Mouse (Mus musculus): Measurements from ENCODE around the gene Uroc1. TPM values are rescaled to one million over a fixed set of nuclear protein-coding genes. Genes with fewer than 3 reads are reported as not detected.

Uroc1 gene
- polyA plus RNA-seq, 1 experiment from 2014 or later, result 0.05 TPM

GRCm38 (mm10) chr6:90319475-90320191, 13.5 kb upstream of the Uroc1 start:
- no peaks in the 10 kb centered on the region for H3K4me1 ChIP-seq (replicated peaks; ENCODE audit: control insufficient read depth, insufficient read depth, low read length)
- no peak overlapping the region for H3K4me3 ChIP-seq (ENCODE audit: low read length)
- no peak overlapping the region for H3K4me2 ChIP-seq (ENCODE audit: low read depth, low read length)
- H3K9ac ChIP-seq (ENCODE audit: low read length), result no peak overlapping the region
- H3K9me3 ChIP-seq (ENCODE audit: control insufficient read depth, low read length), result no peaks in the 10 kb centered on the region
- no peaks in the 10 kb centered on the region for H3K27me3 ChIP-seq (ENCODE audit: control insufficient read depth, insufficient read depth, low read depth, low read length)
- 64% methylated on average over 7 of the region's 7 CpGs for WGBS
- H3K36me3 ChIP-seq (ENCODE audit: control insufficient read depth, insufficient read depth, low read length), result no peaks in the 10 kb centered on the region
- H3K27ac ChIP-seq (ENCODE audit: low read length), result no peak overlapping the region
- ATAC-seq (ENCODE audit: low read depth), result no peak

GRCm38 (mm10) chr6:90320429-90320828, 12.7 kb upstream of the Uroc1 start:
- 71% methylated on average over 5 of the region's 5 CpGs for WGBS
- Histone ChIP-seq H3K4me1 (replicated peaks; ENCODE audit: control insufficient read depth, insufficient read depth, low read length) (0 out of 2 replicates have a peak, but pooled peaks cover 3% of the 10 kb centered on the region), H3K27ac (ENCODE audit: low read length) (no peak overlapping the region), H3K27me3 (ENCODE audit: control insufficient read depth, insufficient read depth, low read depth, low read length) (no peaks in the 10 kb centered on the region), H3K4me2 (ENCODE audit: low read depth, low read length) (no peak overlapping the region), H3K9me3 (ENCODE audit: control insufficient read depth, low read length) (no peaks in the 10 kb centered on the region), H3K9ac (ENCODE audit: low read length) (no peak overlapping the region), H3K4me3 (ENCODE audit: low read length) (no peak overlapping the region), H3K36me3 (ENCODE audit: control insufficient read depth, insufficient read depth, low read length) (no peaks in the 10 kb centered on the region)
- no peak for ATAC-seq (ENCODE audit: low read depth)

GRCm38 (mm10) chr6:90321811-90322210, 11.3 kb upstream of the Uroc1 start:
- no peaks in the 10 kb centered on the region for H3K36me3 ChIP-seq (ENCODE audit: control insufficient read depth, insufficient read depth, low read length)
- 0 out of 2 replicates have a peak, but pooled peaks cover 3% of the 10 kb centered on the region for H3K4me1 ChIP-seq (replicated peaks; ENCODE audit: control insufficient read depth, insufficient read depth, low read length)
- no peak overlapping the region for H3K9ac ChIP-seq (ENCODE audit: low read length)
- H3K4me2 ChIP-seq (ENCODE audit: low read depth, low read length), result no peak overlapping the region
- no peak overlapping the region for H3K27ac ChIP-seq (ENCODE audit: low read length)
- H3K9me3 ChIP-seq (ENCODE audit: control insufficient read depth, low read length), result no peaks in the 10 kb centered on the region
- WGBS, result 37% methylated on average over 4 of the region's 4 CpGs
- H3K27me3 ChIP-seq (ENCODE audit: control insufficient read depth, insufficient read depth, low read depth, low read length), result no peaks in the 10 kb centered on the region
- H3K4me3 ChIP-seq (ENCODE audit: low read length), result no peak overlapping the region
- ATAC-seq (ENCODE audit: low read depth), result no peak

GRCm38 (mm10) chr6:90324026-90324425, 9.1 kb upstream of the Uroc1 start:
- Histone ChIP-seq H3K9ac (ENCODE audit: low read length) (no peak overlapping the region), H3K4me1 (replicated peaks; ENCODE audit: control insufficient read depth, insufficient read depth, low read length) (0 out of 2 replicates have a peak, but pooled peaks cover 3% of the 10 kb centered on the region), H3K9me3 (ENCODE audit: control insufficient read depth, low read length) (no peaks in the 10 kb centered on the region), H3K36me3 (ENCODE audit: control insufficient read depth, insufficient read depth, low read length) (no peaks in the 10 kb centered on the region), H3K4me3 (ENCODE audit: low read length) (no peak overlapping the region), H3K27ac (ENCODE audit: low read length) (no peak overlapping the region), H3K4me2 (ENCODE audit: low read depth, low read length) (no peak overlapping the region), H3K27me3 (ENCODE audit: control insufficient read depth, insufficient read depth, low read depth, low read length) (no peaks in the 10 kb centered on the region)
- no peak for ATAC-seq (ENCODE audit: low read depth)
- 53% methylated on average over 3 of the region's 3 CpGs for WGBS

- Histone ChIP-seq H3K27me3 (ENCODE audit: control insufficient read depth, insufficient read depth, low read depth, low read length) (no peaks in the 10 kb centered on the region), H3K36me3 (ENCODE audit: control insufficient read depth, insufficient read depth, low read length) (no peaks in the 10 kb centered on the region), H3K4me2 (ENCODE audit: low read depth, low read length) (no peak overlapping the region), H3K4me3 (ENCODE audit: low read length) (no peak overlapping the region), H3K4me1 (replicated peaks; ENCODE audit: control insufficient read depth, insufficient read depth, low read length) (0 out of 2 replicates have a peak, but pooled peaks cover 3% of the 10 kb centered on the region), H3K9ac (ENCODE audit: low read length) (no peak overlapping the region; the same call in 1 of the 2 replicates), H3K27ac (ENCODE audit: low read length) (no peak overlapping the region), H3K9me3 (ENCODE audit: control insufficient read depth, low read length) (no peaks in the 10 kb centered on the region)
- 45% methylated on average over 3 of the region's 3 CpGs for WGBS
- ATAC-seq (ENCODE audit: low read depth), result no peak
These were observed 8.6 kb upstream of the Uroc1 start for GRCm38 (mm10) chr6:90324463-90324862.

GRCm38 (mm10) chr6:90324991-90325390, 8.1 kb upstream of the Uroc1 start, which contains the start of gene Chst13:
Gene Chst13, minus strand, starts transcription at chr6:90325185.
- Histone ChIP-seq H3K27me3 (ENCODE audit: control insufficient read depth, insufficient read depth, low read depth, low read length) (no peaks in the 10 kb centered on the region), H3K4me3 (ENCODE audit: low read length) (0 out of 2 replicates have a peak within 1 kb of the TSS, but pooled peaks have one; percentile 17), H3K27ac (ENCODE audit: low read length) (no peak within 1 kb of the TSS), H3K9ac (ENCODE audit: low read length) (peak within 1 kb of the TSS; percentile 44), H3K4me2 (ENCODE audit: low read depth, low read length) (peak within 1 kb of the TSS; percentile 44), H3K9me3 (ENCODE audit: control insufficient read depth, low read length) (no peaks in the 10 kb centered on the region), H3K4me1 (replicated peaks; ENCODE audit: control insufficient read depth, insufficient read depth, low read length) (0 out of 2 replicates have a peak, but pooled peaks cover 3% of the 10 kb centered on the region), H3K36me3 (ENCODE audit: control insufficient read depth, insufficient read depth, low read length) (no peaks in the 10 kb centered on the region)
- WGBS, result 5% methylated on average over 22 of the region's 22 CpGs
- ATAC-seq (ENCODE audit: low read depth), result peak; percentile 63

- ATAC-seq (ENCODE audit: low read depth), result no peak
- Histone ChIP-seq H3K4me3 (ENCODE audit: low read length) (no peak overlapping the region), H3K27me3 (ENCODE audit: control insufficient read depth, insufficient read depth, low read depth, low read length) (no peaks in the 10 kb centered on the region), H3K9me3 (ENCODE audit: control insufficient read depth, low read length) (no peaks in the 10 kb centered on the region), H3K27ac (ENCODE audit: low read length) (no peak overlapping the region), H3K9ac (ENCODE audit: low read length) (no peak overlapping the region), H3K4me1 (replicated peaks; ENCODE audit: control insufficient read depth, insufficient read depth, low read length) (0 out of 2 replicates have a peak, but pooled peaks cover 3% of the 10 kb centered on the region), H3K36me3 (ENCODE audit: control insufficient read depth, insufficient read depth, low read length) (no peaks in the 10 kb centered on the region), H3K4me2 (ENCODE audit: low read depth, low read length) (no peak overlapping the region)
- WGBS, result 21% methylated on average over 6 of the region's 6 CpGs
These were observed 5.4 kb upstream of the Uroc1 start for GRCm38 (mm10) chr6:90327670-90328069.

GRCm38 (mm10) chr6:90329953-90330352, 3.1 kb upstream of the Uroc1 start:
- H3K27ac ChIP-seq (ENCODE audit: low read length), result no peak overlapping the region
- WGBS, result 16% methylated on average over 1 of the region's 1 CpGs
- H3K4me2 ChIP-seq (ENCODE audit: low read depth, low read length), result no peak overlapping the region
- ATAC-seq (ENCODE audit: low read depth), result peak; percentile 52
- H3K4me3 ChIP-seq (ENCODE audit: low read length), result no peak overlapping the region
- no peak overlapping the region for H3K9ac ChIP-seq (ENCODE audit: low read length)
- 0 out of 2 replicates have a peak, but pooled peaks cover 2% of the 10 kb centered on the region for H3K4me1 ChIP-seq (replicated peaks; ENCODE audit: control insufficient read depth, insufficient read depth, low read length)
- H3K36me3 ChIP-seq (ENCODE audit: control insufficient read depth, insufficient read depth, low read length), result no peaks in the 10 kb centered on the region
- H3K9me3 ChIP-seq (ENCODE audit: control insufficient read depth, low read length), result no peaks in the 10 kb centered on the region
- H3K27me3 ChIP-seq (ENCODE audit: control insufficient read depth, insufficient read depth, low read depth, low read length), result no peaks in the 10 kb centered on the region

- no peaks in the 10 kb centered on the region for H3K4me1 ChIP-seq (replicated peaks; ENCODE audit: control insufficient read depth, insufficient read depth, low read length)
- H3K9me3 ChIP-seq (ENCODE audit: control insufficient read depth, low read length), result no peaks in the 10 kb centered on the region
- H3K9ac ChIP-seq (ENCODE audit: low read length), result no peak overlapping the region
- no peak overlapping the region for H3K4me3 ChIP-seq (ENCODE audit: low read length)
- no peak for ATAC-seq (ENCODE audit: low read depth)
- no peak overlapping the region for H3K4me2 ChIP-seq (ENCODE audit: low read depth, low read length)
- no peaks in the 10 kb centered on the region for H3K36me3 ChIP-seq (ENCODE audit: control insufficient read depth, insufficient read depth, low read length)
- WGBS, result 51% methylated on average over 3 of the region's 3 CpGs
- no peaks in the 10 kb centered on the region for H3K27me3 ChIP-seq (ENCODE audit: control insufficient read depth, insufficient read depth, low read depth, low read length)
- H3K27ac ChIP-seq (ENCODE audit: low read length), result no peak overlapping the region
These were observed 1.2 kb downstream of the Uroc1 start for GRCm38 (mm10) chr6:90334244-90334643.
